Mouse (Mus musculus): ENCODE results near the gene Spem2. TPM values are rescaled to one million over a fixed set of nuclear protein-coding genes. Genes with fewer than 3 reads are reported as not detected.

The Spem2 gene
- polyA plus RNA-seq, 1 experiment from 2014 or later: not detected

GRCm38 (mm10) chr11:69803786-69804651, 14.2 kb downstream of the Spem2 start:
- H3K27ac ChIP-seq: no peak overlapping the region
- ATAC-seq: peak; percentile 22; the same call in 1 of the 2 replicates
- H3K4me3 ChIP-seq: peak overlapping the region; percentile 54
- 0 out of 2 replicates have a peak, but pooled peaks cover 5% of the 10 kb centered on the region for H3K9me3 ChIP-seq (replicated peaks)
- H3K4me1 ChIP-seq: peaks cover 57% of the 10 kb centered on the region
- peak overlapping the region; percentile 76 for H3K9ac ChIP-seq
- H3K4me2 ChIP-seq: peak overlapping the region; percentile 97
- WGBS: under 1% methylated on average over 60 of the region's 60 CpGs
- H3K27me3 ChIP-seq: peaks cover 50% of the 10 kb centered on the region
- no peaks in the 10 kb centered on the region for H3K36me3 ChIP-seq (ENCODE audit: poor library complexity, severe bottlenecking)

- peaks cover 50% of the 10 kb centered on the region for H3K27me3 ChIP-seq
- H3K4me1 ChIP-seq: peaks cover 64% of the 10 kb centered on the region
- H3K27ac ChIP-seq: no peak overlapping the region
- H3K36me3 ChIP-seq (ENCODE audit: poor library complexity, severe bottlenecking): no peaks in the 10 kb centered on the region
- peak overlapping the region; percentile 76 for H3K9ac ChIP-seq
- H3K4me3 ChIP-seq: peak overlapping the region; percentile 54
- peak overlapping the region; percentile 97 for H3K4me2 ChIP-seq
- 0 out of 2 replicates have a peak, but pooled peaks cover 5% of the 10 kb centered on the region for H3K9me3 ChIP-seq (replicated peaks)
- peak; percentile 4; the same call in 1 of the 2 replicates for ATAC-seq
- 1% methylated on average over 12 of the region's 12 CpGs for WGBS
Measured at GRCm38 (mm10) chr11:69803328-69803727, 14.9 kb downstream of the Spem2 start.

GRCm38 (mm10) chr11:69802648-69803105, 15.6 kb downstream of the Spem2 start:
- WGBS: under 1% methylated on average over 33 of the region's 33 CpGs
- H3K4me2 ChIP-seq: peak overlapping the region; percentile 97
- no peaks in the 10 kb centered on the region for H3K36me3 ChIP-seq (ENCODE audit: poor library complexity, severe bottlenecking)
- peak; percentile 57 for ATAC-seq
- H3K27ac ChIP-seq: peak overlapping the region; percentile 8
- peaks cover 64% of the 10 kb centered on the region for H3K4me1 ChIP-seq
- H3K9ac ChIP-seq: peak overlapping the region; percentile 76
- 0 out of 2 replicates have a peak, but pooled peaks cover 5% of the 10 kb centered on the region for H3K9me3 ChIP-seq (replicated peaks)
- peak overlapping the region; percentile 54 for H3K4me3 ChIP-seq
- peaks cover 51% of the 10 kb centered on the region for H3K27me3 ChIP-seq

DNA sequence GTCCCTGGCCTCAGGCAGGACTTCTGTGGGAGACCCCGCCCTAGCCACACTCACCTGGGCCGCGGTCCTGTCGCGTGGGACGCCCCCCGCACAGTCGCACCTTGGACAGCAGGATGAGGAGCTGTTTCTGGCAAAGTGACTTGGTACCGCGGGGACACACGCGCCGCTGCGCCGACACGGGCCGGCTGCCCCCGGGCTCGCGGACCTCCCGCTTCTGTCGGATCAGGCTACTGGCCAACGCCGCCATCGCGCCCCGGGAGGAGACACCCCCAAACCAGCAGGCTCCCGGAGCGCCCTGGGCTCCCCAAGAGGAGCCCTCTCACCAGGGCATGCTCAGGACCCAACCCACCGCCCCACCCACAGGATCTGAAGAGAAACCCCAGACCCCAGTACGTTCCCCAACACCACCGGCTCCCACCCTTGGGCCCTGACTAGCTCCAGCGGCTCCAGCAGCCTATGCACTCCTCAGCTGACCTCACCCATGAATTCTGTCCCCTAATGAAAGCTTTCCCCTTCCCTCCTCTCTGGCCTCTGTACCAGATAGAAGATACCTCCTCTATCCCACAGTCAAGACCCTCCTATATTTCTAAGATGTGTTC, 16.8 kb downstream of the Spem2 start, which contains the start of gene Fgf11:
TSS of gene Fgf11 (minus strand) at position 479 of the 599 bp plus-strand sequence.
- Histone ChIP-seq H3K4me2 (peak within 1 kb of the TSS; percentile 97), H3K9me3 (replicated peaks) (0 out of 2 replicates have a peak, but pooled peaks cover 2% of the 10 kb centered on the region), H3K27me3 (peaks cover 56% of the 10 kb centered on the region), H3K9ac (peak within 1 kb of the TSS; percentile 76), H3K4me3 (peak within 1 kb of the TSS; percentile 54), H3K27ac (peak within 1 kb of the TSS; percentile 91), H3K4me1 (peaks cover 64% of the 10 kb centered on the region), H3K36me3 (ENCODE audit: poor library complexity, severe bottlenecking) (no peaks in the 10 kb centered on the region)
- WGBS: 2% methylated on average over 32 of the region's 33 CpGs
- ATAC-seq: no peak

GRCm38 (mm10) chr11:69800392-69801197, 17.7 kb downstream of the Spem2 start:
- H3K4me1 ChIP-seq: peaks cover 69% of the 10 kb centered on the region
- H3K9me3 ChIP-seq (replicated peaks): no peaks in the 10 kb centered on the region

DNA sequence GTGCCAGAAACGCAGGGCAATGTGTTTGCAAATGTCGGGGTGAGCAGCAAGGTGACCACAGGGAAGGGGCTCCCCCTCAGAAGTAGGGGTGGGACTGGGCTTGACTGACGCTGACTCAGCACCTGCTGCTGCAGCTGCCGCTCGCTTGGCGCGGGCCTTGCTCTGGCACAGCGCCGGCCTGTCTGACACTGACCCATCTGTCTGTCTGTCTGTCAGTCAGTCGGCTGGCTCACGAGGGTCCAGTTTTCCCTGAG, 18.2 kb downstream of the Spem2 start:
- peaks cover 46% of the 10 kb centered on the region for H3K27me3 ChIP-seq
- WGBS: 2% methylated on average over 11 of the region's 11 CpGs
- H3K4me3 ChIP-seq: peak overlapping the region; percentile 54
- no peaks in the 10 kb centered on the region for H3K36me3 ChIP-seq (ENCODE audit: poor library complexity, severe bottlenecking)
- H3K9ac ChIP-seq: peak overlapping the region; percentile 76
- no peaks in the 10 kb centered on the region for H3K9me3 ChIP-seq (replicated peaks)
- peaks cover 72% of the 10 kb centered on the region for H3K4me1 ChIP-seq
- peak overlapping the region; percentile 91 for H3K27ac ChIP-seq
- H3K4me2 ChIP-seq: peak overlapping the region; percentile 97
- peak; percentile 44 for ATAC-seq

More at GRCm38 (mm10) chr11:69800392-69801197, 17.7 kb downstream of the Spem2 start:
- H3K27ac ChIP-seq: peak overlapping the region; percentile 91
- peak overlapping the region; percentile 76 for H3K9ac ChIP-seq
- 1% methylated on average over 32 of the region's 36 CpGs for WGBS
- peak overlapping the region; percentile 54 for H3K4me3 ChIP-seq
- peak overlapping the region; percentile 97 for H3K4me2 ChIP-seq
- peak; percentile 80 for ATAC-seq
- H3K36me3 ChIP-seq (ENCODE audit: poor library complexity, severe bottlenecking): no peaks in the 10 kb centered on the region
- H3K27me3 ChIP-seq: peaks cover 51% of the 10 kb centered on the region

DNA sequence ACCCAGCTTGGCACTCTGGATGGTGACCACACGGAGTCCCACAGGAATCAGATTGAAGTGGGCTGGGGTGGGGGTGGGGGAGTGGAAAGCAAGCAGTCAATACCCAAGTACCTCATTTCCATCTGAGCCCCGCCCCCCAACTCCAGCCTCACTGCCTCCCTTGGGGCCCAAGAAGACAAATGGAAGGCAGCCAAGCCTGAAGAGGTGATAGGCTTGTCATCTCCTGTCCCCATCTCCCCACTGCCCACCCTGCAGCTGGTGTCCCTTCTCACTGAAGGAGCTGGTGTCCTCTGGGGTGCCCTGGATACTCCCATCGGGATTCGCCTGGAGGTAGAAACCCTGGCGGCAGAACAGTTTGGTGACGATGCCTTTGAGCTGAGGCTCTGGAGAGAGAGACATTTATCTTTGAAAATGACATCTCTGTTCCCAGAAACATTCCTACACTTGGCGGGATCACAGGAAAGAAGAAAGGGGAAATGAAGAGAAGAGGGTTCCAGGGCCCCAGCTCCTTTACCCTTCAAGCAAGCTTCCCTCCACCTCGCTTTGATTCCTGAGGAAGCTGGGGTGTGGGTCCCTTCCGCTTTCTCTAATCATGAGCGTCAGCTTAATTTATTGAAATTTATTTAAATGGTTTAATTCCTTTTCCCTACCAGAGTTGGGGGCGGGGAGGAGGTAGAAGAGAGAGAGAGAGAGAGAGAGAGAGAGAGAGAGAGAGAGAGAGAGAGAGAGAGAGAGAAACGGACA, 18.7 kb downstream of the Spem2 start:
- Histone ChIP-seq H3K27me3 (peaks cover 41% of the 10 kb centered on the region), H3K36me3 (ENCODE audit: poor library complexity, severe bottlenecking) (no peaks in the 10 kb centered on the region), H3K4me3 (peak overlapping the region; percentile 54), H3K9me3 (replicated peaks) (no peaks in the 10 kb centered on the region), H3K4me2 (peak overlapping the region; percentile 97), H3K27ac (peak overlapping the region; percentile 91), H3K4me1 (peaks cover 69% of the 10 kb centered on the region), H3K9ac (peak overlapping the region; percentile 76)
- ATAC-seq: no peak
- WGBS: 18% methylated on average over 12 of the region's 12 CpGs

- Histone ChIP-seq H3K4me2 (peak overlapping the region; percentile 1; the same call in 1 of the 2 replicates), H3K9ac (no peak overlapping the region), H3K27me3 (peaks cover 43% of the 10 kb centered on the region), H3K9me3 (replicated peaks) (no peaks in the 10 kb centered on the region), H3K36me3 (ENCODE audit: poor library complexity, severe bottlenecking) (no peaks in the 10 kb centered on the region), H3K4me1 (peaks cover 52% of the 10 kb centered on the region), H3K27ac (no peak overlapping the region), H3K4me3 (no peak overlapping the region)
- ATAC-seq: no peak
- 83% methylated on average over 7 of the region's 7 CpGs for WGBS
Measured at GRCm38 (mm10) chr11:69797924-69798323, 20.3 kb downstream of the Spem2 start.

DNA sequence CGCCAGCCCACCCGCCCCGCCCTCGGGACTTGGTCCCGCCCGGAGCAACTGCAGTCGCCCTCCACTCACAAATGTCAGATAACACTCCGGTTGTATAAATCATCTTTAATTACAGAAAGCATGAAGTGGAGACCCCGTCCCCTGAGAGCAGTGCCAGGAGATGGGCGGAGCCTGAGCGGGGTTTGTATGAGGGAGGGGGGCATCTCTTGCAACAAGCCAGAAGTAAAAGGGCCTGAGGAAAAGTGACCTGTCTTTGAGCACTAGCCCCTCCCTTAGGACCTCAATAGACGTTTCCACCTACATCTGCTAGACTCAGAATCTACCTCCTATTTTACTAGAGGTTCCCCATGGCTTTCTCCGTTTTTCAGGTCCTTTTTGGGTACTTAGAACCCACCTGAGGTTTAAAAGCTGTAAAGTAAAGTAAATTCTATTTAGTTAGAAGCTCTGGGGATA, 22.3 kb downstream of the Spem2 start:
- H3K36me3 ChIP-seq (ENCODE audit: poor library complexity, severe bottlenecking): no peaks in the 10 kb centered on the region
- peak overlapping the region; percentile 73 for H3K4me2 ChIP-seq
- H3K9me3 ChIP-seq (replicated peaks): no peaks in the 10 kb centered on the region
- 4% methylated on average over 13 of the region's 13 CpGs for WGBS
- peak overlapping the region; percentile 53; the same call in 1 of the 2 replicates for H3K9ac ChIP-seq
- H3K27me3 ChIP-seq: peaks cover 35% of the 10 kb centered on the region
- no peak for ATAC-seq
- peak overlapping the region; percentile 42 for H3K4me3 ChIP-seq
- peaks cover 34% of the 10 kb centered on the region for H3K4me1 ChIP-seq
- no peak overlapping the region for H3K27ac ChIP-seq

- Histone ChIP-seq H3K27ac (no peak within 1 kb of the TSS), H3K9ac (peak within 1 kb of the TSS; percentile 53), H3K4me1 (peaks cover 31% of the 10 kb centered on the region), H3K9me3 (replicated peaks) (no peaks in the 10 kb centered on the region), H3K4me3 (peak within 1 kb of the TSS; percentile 42), H3K36me3 (ENCODE audit: poor library complexity, severe bottlenecking) (no peaks in the 10 kb centered on the region), H3K4me2 (peak within 1 kb of the TSS; percentile 73), H3K27me3 (peaks cover 35% of the 10 kb centered on the region)
- WGBS: 2% methylated on average over 52 of the region's 52 CpGs
- peak; percentile 96 for ATAC-seq
Measured at GRCm38 (mm10) chr11:69795168-69795982, 22.9 kb downstream of the Spem2 start, which contains the start of gene Chrnb1. TSS of gene Chrnb1 (minus strand) at chr11:69795943.
